Mouse (Mus musculus) liver, embryonic 14.5 days (tissue): ENCODE results near the gene Tom1l2. TPM values are rescaled to one million over a fixed set of nuclear protein-coding genes. Genes with fewer than 3 reads are reported as not detected.
A peak's percentile ranks its signal among the peaks of the same experiment; 100 is the strongest.

Experiments used
- ATAC-seq: fragments of 200-750 bp; cut with Nextera tagmentation; 2 replicates; pipeline ENCODE4 v1.8.0; 2017; ENCODE audit warnings: moderate number of reproducible peaks, mild to moderate bottlenecking, moderate library complexity; ENCODE audit not compliant: insufficient read depth
- DNase-seq, 3 experiments: peaks; one replicate each; pipeline ENCODE4 v3.0.0-alpha.2; 2012 to 2013; ENCODE audit warnings: low read depth in 3 of 3, low spot score in 3 of 3
- H3K27ac ChIP-seq: fragments of 300-500 bp; sonication (generic); 2 replicates; pipeline ENCODE4 v1.5.1; 2014; ENCODE audit warnings: moderate library complexity, mild to moderate bottlenecking, control low read depth, inconsistent platforms
- H3K27me3 ChIP-seq: fragments of 300-500 bp; sonication (generic); 2 replicates; pipeline ENCODE4 v1.6.1; 2014; ENCODE audit warnings: mild to moderate bottlenecking, low read length, moderate library complexity; ENCODE audit not compliant: control insufficient read depth, insufficient read depth
- H3K36me3 ChIP-seq: fragments of 300-500 bp; sonication (generic); replicated peaks from 2 replicates; pipeline ENCODE4 v1.6.1; 2014; ENCODE audit warnings: low read depth; ENCODE audit not compliant: control insufficient read depth, insufficient read depth
- H3K4me1 ChIP-seq, 2 experiments: fragments of 200-500 bp in 1 of 2; fragments of 300-500 bp in 1 of 2; sonication (generic) in 1 of 2; replicated peaks; 2 replicates each; pipeline ENCODE4 v1.6.1; 2012 to 2014; ENCODE audit warnings: antibody characterized with exemption in 1 of 2, inconsistent platforms in 1 of 2, low read length in 1 of 2; ENCODE audit not compliant: control insufficient read depth in 2 of 2, insufficient read depth in 2 of 2
- H3K4me2 ChIP-seq: fragments of 300-500 bp; sonication (generic); 2 replicates; pipeline ENCODE4 v1.6.1; 2014; ENCODE audit warnings: low read depth, mild to moderate bottlenecking, control low read depth, moderate library complexity
- H3K4me3 ChIP-seq, 2 experiments: fragments of 200-500 bp in 1 of 2; fragments of 300-500 bp in 1 of 2; sonication (generic) in 1 of 2; 2 replicates each; pipeline ENCODE4 v1.5.1; 2012 to 2014; ENCODE audit warnings: low read depth in 2 of 2, low read length in 2 of 2, mild to moderate bottlenecking in 2 of 2, control low read depth in 1 of 2, inconsistent platforms in 1 of 2, moderate library complexity in 1 of 2; ENCODE audit not compliant: insufficient read depth in 1 of 2
- H3K9ac ChIP-seq: fragments of 300-500 bp; sonication (generic); replicated peaks from 2 replicates; pipeline ENCODE4 v1.6.1; 2014; ENCODE audit warnings: mild to moderate bottlenecking, control low read depth, moderate library complexity
- H3K9me3 ChIP-seq: fragments of 300-500 bp; sonication (generic); 2 replicates; pipeline ENCODE4 v1.6.1; 2016; ENCODE audit warnings: low read length, mixed read lengths; ENCODE audit not compliant: control insufficient read depth
- CTCF ChIP-seq: IDR thresholded peaks from 2 replicates; pipeline ENCODE4 v1.5.1; 2016; ENCODE audit warnings: antibody characterized with exemption, low read depth, control low read depth
- EP300 ChIP-seq: IDR thresholded peaks from 2 replicates; pipeline ENCODE4 v1.6.1; 2016; ENCODE audit warnings: antibody characterized with exemption, low read depth
- WGBS: fragments of 180-500 bp; shearing (Covaris S2); extraction: QIAGEN DNeasy Blood & Tissue Kit; methylation state at CpG from one replicate; pipeline ENCODE4 v1.1.7; 2014; ENCODE audit not compliant: insufficient replicate concordance; 5-methylcytosine and 5-hydroxymethylcytosine counted together
- polyA plus RNA-seq, 2 experiments: library from polyadenylated mRNA; depleted of rRNA in 1 of 2; stranded (reverse) in 1 of 2; unstranded in 1 of 2; fragments of >200 nt; fragmentation: Nextera tagmentation in 1 of 2; extraction: Ambion mirVana in 1 of 2; gene quantifications; 2 replicates each; pipeline versions ENCODE4 v1.2.1 to v1.2.3; 2012 to 2014

Tom1l2 gene
- polyA plus RNA-seq, 2 experiments = 2.4 to 4.9 TPM

DNA sequence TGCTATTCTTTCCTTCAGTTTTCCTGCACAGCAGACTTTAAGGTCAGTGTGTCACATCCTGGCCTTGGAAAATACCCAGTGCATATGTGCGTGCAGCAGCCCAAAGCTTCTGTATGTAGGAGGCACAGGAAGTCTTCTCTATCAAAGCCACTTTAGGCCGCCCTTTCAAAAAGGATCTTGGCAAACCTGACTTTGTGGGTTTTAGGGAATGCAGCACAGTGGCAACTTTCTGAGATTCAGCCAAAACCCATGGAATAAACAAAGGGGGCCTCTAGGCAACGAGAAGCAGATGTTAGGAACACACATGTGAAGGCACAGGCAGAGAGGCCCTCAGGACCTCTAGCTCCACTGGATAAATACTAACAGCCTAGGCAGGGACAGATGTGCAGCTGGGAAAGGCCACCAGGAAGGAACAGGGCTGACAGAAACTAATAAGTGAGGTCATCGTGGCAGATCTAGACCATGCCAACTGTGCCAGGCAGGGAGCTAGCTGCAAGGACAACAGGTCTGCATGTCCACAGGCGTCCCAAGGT lies 79.4 kb downstream of the Tom1l2 start:
- H3K4me2 ChIP-seq = no peak overlapping the region
- no peak for DNase-seq
- H3K4me3 ChIP-seq = no peak overlapping the region
- no peak for ATAC-seq
- no peaks in the 10 kb centered on the region for H3K9me3 ChIP-seq
- no peak for TF ChIP-seq CTCF
- TF ChIP-seq EP300 = no peak
- no peaks in the 10 kb centered on the region; a peak in 1 of 4 replicates for H3K4me1 ChIP-seq
- H3K9ac ChIP-seq = no peak overlapping the region
- no peak overlapping the region for H3K27ac ChIP-seq
- H3K36me3 ChIP-seq = no peaks in the 10 kb centered on the region
- WGBS = 66% methylated on average over 5 of the region's 5 CpGs
- H3K27me3 ChIP-seq = no peaks in the 10 kb centered on the region

GRCm38 (mm10) chr11:60268563-60268962 lies 84.1 kb downstream of the Tom1l2 start:
- no peak overlapping the region for H3K4me3 ChIP-seq
- no peak for DNase-seq
- TF ChIP-seq EP300 = 0 out of 2 replicates have a peak, but pooled peaks have one; percentile 15
- no peak for TF ChIP-seq CTCF
- no peak overlapping the region for H3K27ac ChIP-seq
- 18% methylated on average over 3 of the region's 3 CpGs for WGBS
- H3K4me1 ChIP-seq = peaks cover 0 to 6% of the 10 kb centered on the region in 2 experiments; a peak in 2 of 4 replicates
- no peak for ATAC-seq
- H3K36me3 ChIP-seq = no peaks in the 10 kb centered on the region
- H3K9ac ChIP-seq = no peak overlapping the region
- no peaks in the 10 kb centered on the region for H3K27me3 ChIP-seq
- no peak overlapping the region for H3K4me2 ChIP-seq
- no peaks in the 10 kb centered on the region for H3K9me3 ChIP-seq

DNA sequence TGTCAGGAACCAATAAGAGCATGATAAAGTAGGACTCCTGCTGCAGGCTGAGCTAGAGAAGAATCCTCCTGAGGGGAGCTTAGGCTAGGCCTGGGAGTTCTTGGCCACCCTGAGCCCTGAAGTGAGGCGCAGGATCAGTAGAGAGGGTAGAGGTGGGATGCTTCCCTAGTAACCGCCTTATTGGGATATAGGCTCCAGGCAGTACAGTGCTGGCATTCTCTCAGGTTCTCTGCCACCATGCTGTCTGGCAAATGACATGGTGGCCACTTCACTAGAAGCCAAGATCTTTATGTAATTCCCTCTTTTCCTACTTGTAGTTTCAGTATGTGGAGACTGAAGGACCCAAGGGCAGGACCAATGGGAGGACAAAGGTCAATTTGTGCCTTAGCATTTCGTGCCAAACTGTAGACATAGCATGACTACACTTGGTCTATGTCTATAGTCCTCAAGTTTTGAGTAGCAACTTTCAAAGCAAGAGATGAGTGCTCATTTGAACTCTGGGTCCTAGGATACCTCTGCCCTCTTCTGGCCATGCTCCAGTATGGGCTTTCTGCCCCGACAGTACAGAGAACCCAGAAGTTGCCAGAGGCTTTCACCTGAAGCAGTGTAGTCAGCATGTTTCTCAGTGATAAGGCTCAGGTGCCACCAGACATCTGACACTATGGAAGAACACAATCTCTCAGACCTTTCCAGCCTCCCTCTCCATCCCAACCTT lies 87.3 kb downstream of the Tom1l2 start:
- Histone ChIP-seq H3K27me3 (no peaks in the 10 kb centered on the region), H3K9me3 (no peaks in the 10 kb centered on the region), H3K36me3 (no peaks in the 10 kb centered on the region), H3K4me3 (no peak overlapping the region), H3K4me2 (no peak overlapping the region), H3K27ac (no peak overlapping the region), H3K4me1 (peaks cover 0 to 6% of the 10 kb centered on the region in 2 experiments; a peak in 2 of 4 replicates), H3K9ac (no peak overlapping the region)
- ATAC-seq (no peak), DNase-seq (no peak)
- TF ChIP-seq EP300 = no peak
- TF ChIP-seq CTCF = peak; percentile 38
- 65% methylated on average over 4 of the region's 4 CpGs for WGBS

DNA sequence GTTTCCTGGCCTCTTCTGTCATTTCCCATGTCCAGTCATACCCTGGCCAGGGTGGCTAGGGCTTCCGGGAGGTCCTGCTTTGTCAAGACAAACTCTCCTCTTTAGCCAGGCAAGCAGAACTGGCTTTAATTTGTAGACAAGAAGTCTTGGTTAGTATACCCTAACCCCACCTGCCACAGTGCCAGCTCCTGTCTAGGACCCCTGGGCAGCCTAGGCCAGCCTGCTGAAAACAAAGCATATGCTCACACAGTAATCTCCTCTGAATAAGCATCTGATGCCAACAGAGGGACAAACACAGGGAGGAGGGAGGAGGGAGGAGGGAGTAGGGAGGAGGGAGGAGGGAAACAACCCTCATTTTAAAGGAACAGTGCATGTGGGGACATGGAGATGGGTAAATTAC lies 88.1 kb downstream of the Tom1l2 start:
- DNase-seq (no peak), ATAC-seq (no peak)
- no peaks in the 10 kb centered on the region for H3K36me3 ChIP-seq

GRCm38 (mm10) chr11:60262396-60262795 lies 90.3 kb downstream of the Tom1l2 start:
- Histone ChIP-seq H3K4me2 (no peak overlapping the region), H3K4me1 (peaks cover 0 to 3% of the 10 kb centered on the region in 2 experiments; a peak in 1 of 4 replicates), H3K27me3 (no peaks in the 10 kb centered on the region), H3K9me3 (no peaks in the 10 kb centered on the region), H3K27ac (no peak overlapping the region), H3K4me3 (no peak overlapping the region), H3K9ac (no peak overlapping the region), H3K36me3 (no peaks in the 10 kb centered on the region)
- DNase-seq (no peak), ATAC-seq (no peak)
- 69% methylated on average over 4 of the region's 4 CpGs for WGBS
- TF ChIP-seq EP300 = no peak

More for the DNA sequence above, 88.1 kb downstream of the Tom1l2 start:
- no peaks in the 10 kb centered on the region for H3K27me3 ChIP-seq
- no peak overlapping the region for H3K4me3 ChIP-seq
- H3K9me3 ChIP-seq = no peaks in the 10 kb centered on the region
- H3K4me1 ChIP-seq = peaks cover 0 to 6% of the 10 kb centered on the region in 2 experiments; a peak in 2 of 4 replicates
- H3K9ac ChIP-seq = no peak overlapping the region
- H3K27ac ChIP-seq = no peak overlapping the region
- TF ChIP-seq CTCF (no peak), EP300 (no peak)
- WGBS = 88% methylated on average over 1 of the region's 1 CpGs
- H3K4me2 ChIP-seq = no peak overlapping the region
